Mouse (Mus musculus): ENCODE data around the gene Stk40. TPM values are rescaled to one million over a fixed set of nuclear protein-coding genes. Genes with fewer than 3 reads are reported as not detected.

Stk40 gene
- polyA plus RNA-seq, 1 experiment from 2014 or later: 34.2 TPM

DNA sequence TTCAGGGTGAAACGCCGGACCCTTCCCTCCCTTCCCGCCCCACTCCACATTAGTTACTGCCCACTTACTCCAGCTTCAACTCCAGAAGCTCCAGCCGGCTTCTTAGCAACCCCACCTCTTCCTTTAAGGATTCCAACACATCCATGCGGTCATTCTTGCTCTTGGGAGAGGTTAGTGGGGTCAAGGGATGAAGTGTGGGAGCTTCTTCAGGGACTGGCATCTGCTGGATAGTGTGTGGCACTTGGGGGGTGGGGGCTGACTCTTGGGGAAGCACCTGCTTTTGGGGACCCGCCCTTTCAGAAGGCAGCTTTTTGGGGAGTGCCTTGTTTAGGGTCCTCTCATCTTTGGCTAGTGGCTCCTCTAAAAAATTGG is 47.2 kb downstream of the Stk40 start:
- peaks cover 61% of the 10 kb centered on the region for H3K27me3 ChIP-seq
- H3K4me1 ChIP-seq: peaks cover 20% of the 10 kb centered on the region
- H3K27ac ChIP-seq: no peak overlapping the region
- no peak overlapping the region for H3K4me3 ChIP-seq
- 75% methylated on average over 6 of the region's 6 CpGs for WGBS
- no peaks in the 10 kb centered on the region for H3K36me3 ChIP-seq (ENCODE audit: poor library complexity, severe bottlenecking)
- ATAC-seq: no peak
- no peaks in the 10 kb centered on the region for H3K9me3 ChIP-seq (replicated peaks)
- H3K4me2 ChIP-seq: no peak overlapping the region
- no peak overlapping the region for H3K9ac ChIP-seq

DNA sequence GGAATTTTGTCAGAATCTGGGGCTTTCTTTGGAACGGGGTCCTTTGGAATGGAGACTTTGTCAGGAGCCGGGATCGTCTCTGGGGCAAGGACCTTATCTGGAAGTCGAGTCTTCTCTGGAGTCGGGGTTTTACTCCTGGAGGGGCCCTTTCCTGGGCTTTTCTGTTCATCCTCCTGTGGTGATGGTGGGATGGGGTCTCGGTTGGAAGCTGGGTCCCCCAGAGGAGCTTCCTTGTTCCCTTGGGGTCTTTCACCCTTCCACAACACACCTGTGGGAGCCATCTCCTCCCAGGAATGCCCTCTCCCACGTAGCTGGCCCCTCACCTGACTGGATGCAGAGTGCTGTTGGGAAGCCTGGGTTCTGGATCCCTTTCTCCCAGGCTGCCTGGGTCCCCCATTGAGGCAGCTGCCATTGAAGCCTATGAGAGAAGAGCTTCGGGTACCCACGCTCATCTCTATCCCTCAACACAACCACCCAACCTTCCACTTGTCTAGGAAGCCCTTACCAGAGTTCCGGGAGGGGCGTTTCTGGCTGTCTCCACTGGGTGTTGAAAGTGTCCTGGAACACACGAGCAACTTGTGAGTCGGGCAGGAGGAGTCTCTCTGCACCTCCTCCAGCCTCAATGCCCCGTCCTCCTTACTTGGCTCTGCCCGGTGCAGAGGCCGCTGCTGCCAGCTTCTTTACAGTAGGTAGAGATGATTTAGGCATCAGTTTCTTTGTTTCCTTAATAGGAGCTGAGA is 48.1 kb downstream of the Stk40 start:
- no peak for ATAC-seq
- Histone ChIP-seq H3K4me2 (no peak overlapping the region), H3K36me3 (ENCODE audit: poor library complexity, severe bottlenecking) (no peaks in the 10 kb centered on the region), H3K4me3 (no peak overlapping the region), H3K4me1 (peaks cover 20% of the 10 kb centered on the region), H3K9me3 (replicated peaks) (no peaks in the 10 kb centered on the region), H3K27ac (no peak overlapping the region), H3K9ac (no peak overlapping the region), H3K27me3 (peaks cover 54% of the 10 kb centered on the region)
- 87% methylated on average over 16 of the region's 16 CpGs for whole genome bisulfite sequencing

DNA sequence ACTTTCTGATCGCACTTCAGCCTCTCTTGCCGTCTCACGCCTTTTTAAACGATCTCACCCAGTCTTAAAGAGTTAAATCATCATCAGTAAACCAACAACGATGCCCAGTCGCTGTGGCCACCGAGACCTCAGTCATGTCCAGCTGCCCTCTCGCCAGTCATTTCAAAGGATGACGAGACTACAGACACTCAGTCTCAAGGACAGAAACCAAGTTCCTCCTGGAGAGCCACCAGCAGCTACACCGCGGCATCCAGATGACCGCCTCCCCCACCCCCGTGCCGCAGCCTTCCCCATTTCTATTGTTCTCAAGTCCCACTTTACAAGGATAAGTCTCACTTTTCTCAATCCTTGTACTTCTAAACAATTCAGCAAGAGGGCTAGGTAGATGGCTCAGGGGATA is 49.1 kb downstream of the Stk40 start:
- no peak overlapping the region for H3K27ac ChIP-seq
- H3K36me3 ChIP-seq (ENCODE audit: poor library complexity, severe bottlenecking): no peaks in the 10 kb centered on the region
- H3K9ac ChIP-seq: no peak overlapping the region
- H3K27me3 ChIP-seq: peaks cover 44% of the 10 kb centered on the region
- no peak for ATAC-seq
- no peak overlapping the region for H3K4me2 ChIP-seq
- H3K9me3 ChIP-seq (replicated peaks): no peaks in the 10 kb centered on the region
- peaks cover 14% of the 10 kb centered on the region for H3K4me1 ChIP-seq
- WGBS: 57% methylated on average over 14 of the region's 14 CpGs
- no peak overlapping the region for H3K4me3 ChIP-seq

- no peak overlapping the region for H3K4me2 ChIP-seq
- H3K4me1 ChIP-seq: no peaks in the 10 kb centered on the region
- H3K36me3 ChIP-seq (ENCODE audit: poor library complexity, severe bottlenecking): no peaks in the 10 kb centered on the region
- no peak overlapping the region for H3K4me3 ChIP-seq
- H3K9ac ChIP-seq: no peak overlapping the region
- H3K27ac ChIP-seq: no peak overlapping the region
- WGBS: 74% methylated on average over 4 of the region's 4 CpGs
- no peaks in the 10 kb centered on the region for H3K9me3 ChIP-seq (replicated peaks)
- peaks cover 21% of the 10 kb centered on the region for H3K27me3 ChIP-seq
- no peak for ATAC-seq
Measured at GRCm38 (mm10) chr4:126155183-126155582, 51.4 kb downstream of the Stk40 start.

- 69% methylated on average over 2 of the region's 2 CpGs for WGBS
- Histone ChIP-seq H3K9me3 (replicated peaks) (no peaks in the 10 kb centered on the region), H3K27ac (no peak overlapping the region), H3K4me1 (no peaks in the 10 kb centered on the region), H3K27me3 (peaks cover 14% of the 10 kb centered on the region), H3K36me3 (ENCODE audit: poor library complexity, severe bottlenecking) (no peaks in the 10 kb centered on the region), H3K4me2 (no peak overlapping the region), H3K4me3 (no peak overlapping the region), H3K9ac (no peak overlapping the region)
- ATAC-seq: 0 out of 2 replicates have a peak, but pooled peaks have one; percentile 21
Measured at GRCm38 (mm10) chr4:126155869-126156268, 52.1 kb downstream of the Stk40 start.

DNA sequence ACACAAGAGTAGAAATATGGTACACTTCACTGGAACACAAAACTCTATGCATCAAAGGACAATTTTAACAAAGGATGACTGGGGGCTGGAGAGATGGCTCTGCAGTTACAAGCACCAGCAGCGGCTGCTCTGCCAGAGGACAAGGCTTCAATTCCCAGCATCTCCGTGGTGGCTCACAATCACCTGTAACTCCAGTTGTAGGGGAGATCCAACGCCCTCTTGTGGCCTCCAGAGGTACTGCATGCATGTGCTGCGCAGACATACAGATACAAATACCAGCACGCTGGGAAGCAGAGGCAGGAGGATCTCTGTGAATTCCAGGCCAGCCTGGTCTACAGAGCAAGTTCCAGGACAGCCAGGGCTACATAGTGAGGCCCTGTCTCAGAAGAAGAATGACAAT is 52.9 kb downstream of the Stk40 start:
- Histone ChIP-seq H3K36me3 (ENCODE audit: poor library complexity, severe bottlenecking) (no peaks in the 10 kb centered on the region), H3K4me2 (no peak overlapping the region), H3K9me3 (replicated peaks) (no peaks in the 10 kb centered on the region), H3K27ac (no peak overlapping the region), H3K4me1 (no peaks in the 10 kb centered on the region), H3K4me3 (no peak overlapping the region), H3K27me3 (peaks cover 7% of the 10 kb centered on the region; the same call in 1 of the 2 replicates), H3K9ac (no peak overlapping the region)
- no peak for ATAC-seq
- 56% methylated on average over 5 of the region's 5 CpGs for WGBS

- Histone ChIP-seq H3K9ac (no peak overlapping the region), H3K27me3 (no peaks in the 10 kb centered on the region), H3K4me1 (peaks cover 5% of the 10 kb centered on the region), H3K9me3 (replicated peaks) (no peaks in the 10 kb centered on the region), H3K27ac (no peak overlapping the region), H3K36me3 (ENCODE audit: poor library complexity, severe bottlenecking) (no peaks in the 10 kb centered on the region), H3K4me3 (no peak overlapping the region), H3K4me2 (no peak overlapping the region)
- WGBS: 92% methylated on average over 6 of the region's 6 CpGs
- ATAC-seq: no peak
Measured at GRCm38 (mm10) chr4:126157562-126157961, 53.8 kb downstream of the Stk40 start.

DNA sequence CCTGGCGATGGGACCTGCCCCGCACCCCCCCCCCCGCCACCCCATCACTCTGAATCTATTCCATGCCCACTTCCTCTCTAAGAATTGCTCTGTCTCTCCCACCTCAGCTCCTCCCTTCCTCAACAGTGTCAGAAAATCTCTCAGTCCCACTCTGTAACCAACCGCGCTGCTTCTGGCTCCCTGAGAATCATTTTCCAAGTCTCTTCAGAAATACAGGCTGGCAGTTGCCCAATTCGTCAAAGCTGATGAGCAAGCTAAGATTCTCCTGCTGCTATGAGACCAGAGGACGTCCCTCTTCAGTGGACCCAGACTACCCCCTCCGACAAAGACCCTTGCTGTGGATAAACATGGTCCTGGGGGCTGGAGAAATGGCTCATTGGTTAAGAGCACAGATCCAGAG is 55.7 kb downstream of the Stk40 start:
- H3K9me3 ChIP-seq (replicated peaks): no peaks in the 10 kb centered on the region

DNA sequence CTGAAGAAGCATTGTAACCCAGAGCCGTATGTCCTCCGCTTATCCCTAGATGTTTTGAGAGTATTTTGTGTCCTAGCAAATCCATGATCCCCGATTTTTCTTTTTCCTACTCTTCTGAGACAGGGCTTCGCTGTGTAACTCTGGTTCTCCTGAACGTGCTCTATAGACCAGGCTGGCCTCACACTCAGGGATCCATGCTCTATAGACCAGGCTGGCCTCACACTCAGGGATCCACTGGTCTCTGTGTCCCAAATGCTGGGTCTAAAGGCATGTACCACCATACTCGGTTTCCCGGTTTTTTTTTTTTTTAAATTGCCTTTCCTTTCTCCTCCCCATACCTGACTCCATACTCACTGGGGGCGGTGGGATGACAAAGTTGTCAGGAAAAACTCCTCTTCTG is 57.2 kb downstream of the Stk40 start:
- Histone ChIP-seq H3K27ac (no peak overlapping the region), H3K36me3 (ENCODE audit: poor library complexity, severe bottlenecking) (peaks cover 11% of the 10 kb centered on the region), H3K4me2 (no peak overlapping the region), H3K27me3 (no peaks in the 10 kb centered on the region), H3K4me1 (peaks cover 16% of the 10 kb centered on the region), H3K4me3 (no peak overlapping the region), H3K9me3 (replicated peaks) (no peaks in the 10 kb centered on the region), H3K9ac (no peak overlapping the region)
- no peak for ATAC-seq
- WGBS: 89% methylated on average over 8 of the region's 8 CpGs

More for the DNA sequence above, 55.7 kb downstream of the Stk40 start:
- H3K4me3 ChIP-seq: no peak overlapping the region
- H3K27ac ChIP-seq: no peak overlapping the region
- H3K36me3 ChIP-seq (ENCODE audit: poor library complexity, severe bottlenecking): no peaks in the 10 kb centered on the region
- peaks cover 16% of the 10 kb centered on the region for H3K4me1 ChIP-seq
- H3K9ac ChIP-seq: no peak overlapping the region
- no peaks in the 10 kb centered on the region for H3K27me3 ChIP-seq
- no peak for ATAC-seq
- WGBS: 81% methylated on average over 8 of the region's 8 CpGs
- no peak overlapping the region for H3K4me2 ChIP-seq

- Histone ChIP-seq H3K36me3 (ENCODE audit: poor library complexity, severe bottlenecking) (peaks cover 15% of the 10 kb centered on the region), H3K4me2 (no peak overlapping the region), H3K9ac (no peak overlapping the region), H3K9me3 (replicated peaks) (no peaks in the 10 kb centered on the region), H3K4me3 (no peak overlapping the region), H3K27me3 (no peaks in the 10 kb centered on the region), H3K27ac (no peak overlapping the region), H3K4me1 (peaks cover 16% of the 10 kb centered on the region)
- 89% methylated on average over 6 of the region's 6 CpGs for WGBS
- ATAC-seq: no peak
Measured at GRCm38 (mm10) chr4:126161456-126161855, 57.7 kb downstream of the Stk40 start.

DNA sequence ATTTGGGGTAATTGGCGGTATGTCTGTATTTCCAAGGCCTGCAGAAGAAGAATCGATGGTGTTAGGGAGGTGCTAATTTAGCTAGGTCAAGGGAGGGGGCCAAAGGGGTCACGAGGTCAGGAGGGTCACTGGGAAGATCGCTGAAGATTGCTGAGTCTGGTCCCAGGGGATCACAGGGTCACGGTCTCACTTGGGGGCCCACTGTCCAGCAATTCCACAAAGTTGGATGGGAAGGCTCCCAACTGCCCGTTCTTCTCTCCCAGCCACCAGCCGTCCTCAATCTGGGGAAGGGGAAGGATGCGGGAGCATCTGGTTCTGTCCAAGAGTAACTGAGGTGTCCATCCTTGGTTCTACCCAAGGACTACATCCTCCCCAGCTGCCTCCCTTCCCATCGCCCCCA is 58.2 kb downstream of the Stk40 start:
- Histone ChIP-seq H3K27ac (no peak overlapping the region), H3K9ac (peak overlapping the region; percentile 85; the same call in 1 of the 2 replicates), H3K36me3 (ENCODE audit: poor library complexity, severe bottlenecking) (peaks cover 21% of the 10 kb centered on the region), H3K27me3 (no peaks in the 10 kb centered on the region), H3K4me2 (peak overlapping the region; percentile 99), H3K9me3 (replicated peaks) (no peaks in the 10 kb centered on the region), H3K4me3 (peak overlapping the region; percentile 57; the same call in 1 of the 2 replicates), H3K4me1 (peaks cover 16% of the 10 kb centered on the region)
- WGBS: 81% methylated on average over 7 of the region's 9 CpGs
- ATAC-seq: no peak

- peak overlapping the region; percentile 99 for H3K4me2 ChIP-seq
- H3K27ac ChIP-seq: no peak overlapping the region
- peak overlapping the region; percentile 57 for H3K4me3 ChIP-seq
- peak overlapping the region; percentile 85 for H3K9ac ChIP-seq
- peaks cover 27% of the 10 kb centered on the region for H3K36me3 ChIP-seq (ENCODE audit: poor library complexity, severe bottlenecking)
- H3K9me3 ChIP-seq (replicated peaks): no peaks in the 10 kb centered on the region
- H3K27me3 ChIP-seq: no peaks in the 10 kb centered on the region
- H3K4me1 ChIP-seq: peaks cover 16% of the 10 kb centered on the region
- under 1% methylated on average over 44 of the region's 44 CpGs for WGBS
- ATAC-seq: peak; percentile 93
Measured at GRCm38 (mm10) chr4:126162544-126163066, 58.8 kb downstream of the Stk40 start.

All from forebrain, embryonic 13.5 days (tissue).